Mouse (Mus musculus): ENCODE data around the gene Foxo1. TPM values are rescaled to one million over a fixed set of nuclear protein-coding genes. Genes with fewer than 3 reads are reported as not detected.

Foxo1 gene
- polyA plus RNA-seq, 1 experiment from 2014 or later = 3.7 TPM

GRCm38 (mm10) chr3:52340336-52341034 lies 72.3 kb downstream of the Foxo1 start:
- Histone ChIP-seq H3K9me3 (ENCODE audit: control insufficient read depth, low read length) (no peaks in the 10 kb centered on the region), H3K36me3 (ENCODE audit: control insufficient read depth, insufficient read depth, low read length) (no peaks in the 10 kb centered on the region), H3K4me3 (ENCODE audit: low read depth, low read length) (no peak overlapping the region), H3K4me2 (ENCODE audit: low read depth, low read length, severe bottlenecking) (no peak overlapping the region), H3K27ac (ENCODE audit: low read depth, low read length) (no peak overlapping the region), H3K27me3 (ENCODE audit: control insufficient read depth, insufficient read depth, low read length) (no peaks in the 10 kb centered on the region), H3K4me1 (replicated peaks; ENCODE audit: control insufficient read depth, insufficient read depth, low read length) (no peaks in the 10 kb centered on the region), H3K9ac (ENCODE audit: low read length) (no peak overlapping the region)
- WGBS = 91% methylated on average over 12 of the region's 12 CpGs
- no peak for ATAC-seq (replicated peaks; ENCODE audit: low FRiP score)
- no peak for DNase-seq (ENCODE audit: low spot score)

GRCm38 (mm10) chr3:52342226-52342625 lies 74.1 kb downstream of the Foxo1 start:
- H3K27ac ChIP-seq (ENCODE audit: low read depth, low read length) = no peak overlapping the region
- H3K27me3 ChIP-seq (ENCODE audit: control insufficient read depth, insufficient read depth, low read length) = no peaks in the 10 kb centered on the region
- no peak overlapping the region for H3K9ac ChIP-seq (ENCODE audit: low read length)
- no peak overlapping the region for H3K4me3 ChIP-seq (ENCODE audit: low read depth, low read length)
- H3K4me1 ChIP-seq (replicated peaks; ENCODE audit: control insufficient read depth, insufficient read depth, low read length) = no peaks in the 10 kb centered on the region
- DNase-seq (ENCODE audit: low spot score) (no peak), ATAC-seq (replicated peaks; ENCODE audit: low FRiP score) (no peak)
- WGBS = 70% methylated on average over 3 of the region's 3 CpGs
- no peaks in the 10 kb centered on the region for H3K36me3 ChIP-seq (ENCODE audit: control insufficient read depth, insufficient read depth, low read length)
- no peak overlapping the region for H3K4me2 ChIP-seq (ENCODE audit: low read depth, low read length, severe bottlenecking)
- no peaks in the 10 kb centered on the region for H3K9me3 ChIP-seq (ENCODE audit: control insufficient read depth, low read length)

GRCm38 (mm10) chr3:52342801-52343200 lies 74.7 kb downstream of the Foxo1 start:
- H3K27me3 ChIP-seq (ENCODE audit: control insufficient read depth, insufficient read depth, low read length) = no peaks in the 10 kb centered on the region
- 50% methylated on average over 3 of the region's 3 CpGs for WGBS
- no peak for DNase-seq (ENCODE audit: low spot score)
- H3K9me3 ChIP-seq (ENCODE audit: control insufficient read depth, low read length) = no peaks in the 10 kb centered on the region
- H3K27ac ChIP-seq (ENCODE audit: low read depth, low read length) = no peak overlapping the region
- no peak for ATAC-seq (replicated peaks; ENCODE audit: low FRiP score)
- H3K4me3 ChIP-seq (ENCODE audit: low read depth, low read length) = no peak overlapping the region
- no peak overlapping the region for H3K4me2 ChIP-seq (ENCODE audit: low read depth, low read length, severe bottlenecking)
- H3K9ac ChIP-seq (ENCODE audit: low read length) = no peak overlapping the region
- H3K36me3 ChIP-seq (ENCODE audit: control insufficient read depth, insufficient read depth, low read length) = no peaks in the 10 kb centered on the region
- no peaks in the 10 kb centered on the region for H3K4me1 ChIP-seq (replicated peaks; ENCODE audit: control insufficient read depth, insufficient read depth, low read length)

GRCm38 (mm10) chr3:52343270-52344070 lies 75.3 kb downstream of the Foxo1 start:
- no peak overlapping the region for H3K4me3 ChIP-seq (ENCODE audit: low read depth, low read length)
- no peak overlapping the region for H3K9ac ChIP-seq (ENCODE audit: low read length)
- no peaks in the 10 kb centered on the region for H3K4me1 ChIP-seq (replicated peaks; ENCODE audit: control insufficient read depth, insufficient read depth, low read length)
- H3K36me3 ChIP-seq (ENCODE audit: control insufficient read depth, insufficient read depth, low read length) = no peaks in the 10 kb centered on the region
- no peak overlapping the region for H3K4me2 ChIP-seq (ENCODE audit: low read depth, low read length, severe bottlenecking)
- no peaks in the 10 kb centered on the region for H3K9me3 ChIP-seq (ENCODE audit: control insufficient read depth, low read length)
- DNase-seq (ENCODE audit: low spot score) (no peak), ATAC-seq (replicated peaks; ENCODE audit: low FRiP score) (no peak)
- no peaks in the 10 kb centered on the region for H3K27me3 ChIP-seq (ENCODE audit: control insufficient read depth, insufficient read depth, low read length)
- no peak overlapping the region for H3K27ac ChIP-seq (ENCODE audit: low read depth, low read length)
- WGBS = 85% methylated on average over 6 of the region's 6 CpGs

- H3K4me3 ChIP-seq (ENCODE audit: low read depth, low read length) = no peak overlapping the region
- no peaks in the 10 kb centered on the region for H3K27me3 ChIP-seq (ENCODE audit: control insufficient read depth, insufficient read depth, low read length)
- H3K27ac ChIP-seq (ENCODE audit: low read depth, low read length) = no peak overlapping the region
- ATAC-seq (replicated peaks; ENCODE audit: low FRiP score) (no peak), DNase-seq (ENCODE audit: low spot score) (no peak)
- no peaks in the 10 kb centered on the region for H3K9me3 ChIP-seq (ENCODE audit: control insufficient read depth, low read length)
- 96% methylated on average over 11 of the region's 11 CpGs for WGBS
- H3K36me3 ChIP-seq (ENCODE audit: control insufficient read depth, insufficient read depth, low read length) = no peaks in the 10 kb centered on the region
- no peak overlapping the region for H3K4me2 ChIP-seq (ENCODE audit: low read depth, low read length, severe bottlenecking)
- H3K4me1 ChIP-seq (replicated peaks; ENCODE audit: control insufficient read depth, insufficient read depth, low read length) = no peaks in the 10 kb centered on the region
- no peak overlapping the region for H3K9ac ChIP-seq (ENCODE audit: low read length)
These were observed 77.7 kb downstream of the Foxo1 start for GRCm38 (mm10) chr3:52345881-52346280.

GRCm38 (mm10) chr3:52346986-52347710 lies 79.0 kb downstream of the Foxo1 start:
- DNase-seq (ENCODE audit: low spot score) (no peak), ATAC-seq (replicated peaks; ENCODE audit: low FRiP score) (no peak)
- Histone ChIP-seq H3K27ac (ENCODE audit: low read depth, low read length) (no peak overlapping the region), H3K4me3 (ENCODE audit: low read depth, low read length) (no peak overlapping the region), H3K36me3 (ENCODE audit: control insufficient read depth, insufficient read depth, low read length) (no peaks in the 10 kb centered on the region), H3K4me1 (replicated peaks; ENCODE audit: control insufficient read depth, insufficient read depth, low read length) (no peaks in the 10 kb centered on the region), H3K9ac (ENCODE audit: low read length) (no peak overlapping the region), H3K9me3 (ENCODE audit: control insufficient read depth, low read length) (no peaks in the 10 kb centered on the region), H3K4me2 (ENCODE audit: low read depth, low read length, severe bottlenecking) (no peak overlapping the region), H3K27me3 (ENCODE audit: control insufficient read depth, insufficient read depth, low read length) (no peaks in the 10 kb centered on the region)
- 81% methylated on average over 4 of the region's 4 CpGs for WGBS

GRCm38 (mm10) chr3:52347980-52348622 lies 80.0 kb downstream of the Foxo1 start:
- no peak overlapping the region for H3K9ac ChIP-seq (ENCODE audit: low read length)
- H3K4me1 ChIP-seq (replicated peaks; ENCODE audit: control insufficient read depth, insufficient read depth, low read length) = no peaks in the 10 kb centered on the region
- no peak overlapping the region for H3K4me3 ChIP-seq (ENCODE audit: low read depth, low read length)
- H3K9me3 ChIP-seq (ENCODE audit: control insufficient read depth, low read length) = no peaks in the 10 kb centered on the region
- no peaks in the 10 kb centered on the region for H3K27me3 ChIP-seq (ENCODE audit: control insufficient read depth, insufficient read depth, low read length)
- WGBS = 74% methylated on average over 10 of the region's 10 CpGs
- no peak overlapping the region for H3K27ac ChIP-seq (ENCODE audit: low read depth, low read length)
- DNase-seq (ENCODE audit: low spot score) (no peak), ATAC-seq (replicated peaks; ENCODE audit: low FRiP score) (no peak)
- no peaks in the 10 kb centered on the region for H3K36me3 ChIP-seq (ENCODE audit: control insufficient read depth, insufficient read depth, low read length)
- no peak overlapping the region for H3K4me2 ChIP-seq (ENCODE audit: low read depth, low read length, severe bottlenecking)

GRCm38 (mm10) chr3:52350636-52351035 lies 82.5 kb downstream of the Foxo1 start:
- Histone ChIP-seq H3K4me2 (ENCODE audit: low read depth, low read length, severe bottlenecking) (no peak overlapping the region), H3K4me3 (ENCODE audit: low read depth, low read length) (no peak overlapping the region), H3K27me3 (ENCODE audit: control insufficient read depth, insufficient read depth, low read length) (no peaks in the 10 kb centered on the region), H3K27ac (ENCODE audit: low read depth, low read length) (no peak overlapping the region), H3K4me1 (replicated peaks; ENCODE audit: control insufficient read depth, insufficient read depth, low read length) (no peaks in the 10 kb centered on the region), H3K9me3 (ENCODE audit: control insufficient read depth, low read length) (no peaks in the 10 kb centered on the region), H3K36me3 (ENCODE audit: control insufficient read depth, insufficient read depth, low read length) (no peaks in the 10 kb centered on the region), H3K9ac (ENCODE audit: low read length) (no peak overlapping the region)
- WGBS = 89% methylated on average over 8 of the region's 8 CpGs
- DNase-seq (ENCODE audit: low spot score) (no peak), ATAC-seq (replicated peaks; ENCODE audit: low FRiP score) (no peak)

All from forebrain, embryonic 11.5 days (tissue).